Mouse (Mus musculus): ENCODE results near the gene Zfyve21.

Zfyve21 gene

GRCm38 (mm10) chr12:111813766-111814617 is at the start of gene Zfyve21, which contains the start of gene Xrcc3:
Gene Zfyve21 (plus strand): TSS chr12:111814170.
Gene Xrcc3 (minus strand): TSS chr12:111813873.
- peak; percentile 95 to 97 for DNase-seq (ENCODE audit: low read depth in 1 of 2, low spot score in 2 of 2)

GRCm38 (mm10) chr12:111766313-111767236 is 47.4 kb upstream of the Zfyve21 start:
- no peak for DNase-seq (ENCODE audit: low read depth in 1 of 2, low spot score in 2 of 2)

GRCm38 (mm10) chr12:111768322-111768928 is 45.5 kb upstream of the Zfyve21 start:
- DNase-seq (ENCODE audit: low read depth in 1 of 2, low spot score in 2 of 2): no peak

GRCm38 (mm10) chr12:111769306-111769705 is 44.7 kb upstream of the Zfyve21 start:
- no peak for DNase-seq (ENCODE audit: low read depth in 1 of 2, low spot score in 2 of 2)

- DNase-seq (ENCODE audit: low read depth in 1 of 2, low spot score in 2 of 2): no peak
Observed at GRCm38 (mm10) chr12:111769816-111770577, 44.0 kb upstream of the Zfyve21 start.

- no peak for DNase-seq (ENCODE audit: low read depth in 1 of 2, low spot score in 2 of 2)
Observed at GRCm38 (mm10) chr12:111770651-111771050, 43.3 kb upstream of the Zfyve21 start.

- DNase-seq (ENCODE audit: low read depth in 1 of 2, low spot score in 2 of 2): no peak
Observed at GRCm38 (mm10) chr12:111774156-111774555, 39.8 kb upstream of the Zfyve21 start.

- no peak for DNase-seq (ENCODE audit: low read depth in 1 of 2, low spot score in 2 of 2)
Observed at GRCm38 (mm10) chr12:111774845-111775244, 39.1 kb upstream of the Zfyve21 start.

GRCm38 (mm10) chr12:111777919-111778318 is 36.1 kb upstream of the Zfyve21 start:
- DNase-seq (ENCODE audit: low read depth in 1 of 2, low spot score in 2 of 2): no peak

GRCm38 (mm10) chr12:111779544-111779943 is 34.4 kb upstream of the Zfyve21 start:
- no peak for DNase-seq (ENCODE audit: low read depth in 1 of 2, low spot score in 2 of 2)

- DNase-seq (ENCODE audit: low read depth in 1 of 2, low spot score in 2 of 2): no peak
Observed at GRCm38 (mm10) chr12:111785174-111785573, 28.8 kb upstream of the Zfyve21 start.

- DNase-seq (ENCODE audit: low read depth in 1 of 2, low spot score in 2 of 2): no peak
Observed at GRCm38 (mm10) chr12:111787015-111787414, 27.0 kb upstream of the Zfyve21 start.

- no peak for DNase-seq (ENCODE audit: low read depth in 1 of 2, low spot score in 2 of 2)
Observed at GRCm38 (mm10) chr12:111790090-111790489, 23.9 kb upstream of the Zfyve21 start.

GRCm38 (mm10) chr12:111790631-111791030 is 23.3 kb upstream of the Zfyve21 start:
- no peak for DNase-seq (ENCODE audit: low read depth in 1 of 2, low spot score in 2 of 2)

- no peak for DNase-seq (ENCODE audit: low read depth in 1 of 2, low spot score in 2 of 2)
Observed at GRCm38 (mm10) chr12:111791474-111792104, 22.4 kb upstream of the Zfyve21 start.

- no peak for DNase-seq (ENCODE audit: low read depth in 1 of 2, low spot score in 2 of 2)
Observed at GRCm38 (mm10) chr12:111794102-111794501, 19.9 kb upstream of the Zfyve21 start.

GRCm38 (mm10) chr12:111794526-111795179 is 19.3 kb upstream of the Zfyve21 start:
- no peak for DNase-seq (ENCODE audit: low read depth in 1 of 2, low spot score in 2 of 2)

- DNase-seq (ENCODE audit: low read depth in 1 of 2, low spot score in 2 of 2): no peak
Observed at GRCm38 (mm10) chr12:111795180-111795895, 18.6 kb upstream of the Zfyve21 start.

- DNase-seq (ENCODE audit: low read depth in 1 of 2, low spot score in 2 of 2): no peak
Observed at GRCm38 (mm10) chr12:111797251-111797650, 16.7 kb upstream of the Zfyve21 start.
